Mouse (Mus musculus): ENCODE results near the gene Nono.

The Nono gene

GRCm38 (mm10) chrX:101486487-101487152 lies 57.5 kb downstream of the Nono start:
- peak; percentile 46 for DNase-seq (ENCODE audit: low spot score)
